Mouse (Mus musculus) adrenal gland, postnatal 4 days (tissue): ENCODE results near the gene Lrrtm1. TPM values are rescaled to one million over a fixed set of nuclear protein-coding genes. Genes with fewer than 3 reads are reported as not detected.

Experiments
- DNase-seq, 2 experiments: peaks; one replicate each; pipeline ENCODE4 v3.0.0; 2021 to 2022; ENCODE audit warnings: low spot score in 2 of 2, mixed read lengths in 2 of 2
- long read RNA-seq, 2 experiments: library from polyadenylated mRNA; stranded (forward); transcript quantifications; one replicate each; pipeline ENCODE4 v2.0.0; 2021
- total RNA-seq, 2 experiments: library from RNA; stranded (reverse); gene quantifications; 2 replicates each; pipeline ENCODE4 v1.2.3; 2021

The Lrrtm1 gene
- 1 to 10 TPM; 2.1 to 2.4 TPM for total RNA-seq
- long read RNA-seq, experiment 1, partial matches to known transcripts = 0 of 2 reads
- long read RNA-seq, experiment 1, other reads (novel, unspliced or antisense) = 1 of 2 reads
- long read RNA-seq, experiment 2, partial matches to known transcripts = 1 of 4 reads
- long read RNA-seq, experiment 2, other reads (novel, unspliced or antisense) = 0 of 4 reads

- DNase-seq = no peak
These were observed at the start of gene Lrrtm1 for GRCm38 (mm10) chr6:77242601-77243406. Gene Lrrtm1, plus strand, starts transcription at chr6:77242689.

- DNase-seq = no peak
These were observed 45.8 kb upstream of the Lrrtm1 start for GRCm38 (mm10) chr6:77196650-77197049.

GRCm38 (mm10) chr6:77199375-77199774 lies 43.1 kb upstream of the Lrrtm1 start:
- no peak for DNase-seq

- DNase-seq = no peak
These were observed 33.3 kb upstream of the Lrrtm1 start for GRCm38 (mm10) chr6:77209183-77209582.

- no peak for DNase-seq
These were observed 32.6 kb upstream of the Lrrtm1 start for GRCm38 (mm10) chr6:77209929-77210328.

GRCm38 (mm10) chr6:77213757-77214409 lies 28.6 kb upstream of the Lrrtm1 start:
- DNase-seq = no peak

- no peak for DNase-seq
These were observed 27.2 kb upstream of the Lrrtm1 start for GRCm38 (mm10) chr6:77215322-77215721.

- no peak for DNase-seq
These were observed 23.6 kb upstream of the Lrrtm1 start for GRCm38 (mm10) chr6:77218875-77219274.

GRCm38 (mm10) chr6:77220776-77221175 lies 21.7 kb upstream of the Lrrtm1 start:
- DNase-seq = no peak

- no peak for DNase-seq
These were observed 19.4 kb upstream of the Lrrtm1 start for GRCm38 (mm10) chr6:77222849-77223638.

- DNase-seq = no peak
These were observed 2.1 kb upstream of the Lrrtm1 start for GRCm38 (mm10) chr6:77240426-77240825.

- no peak for DNase-seq
These were observed 1.2 kb downstream of the Lrrtm1 start for GRCm38 (mm10) chr6:77243541-77244231.

GRCm38 (mm10) chr6:77253480-77253879 lies 11.0 kb downstream of the Lrrtm1 start:
- no peak for DNase-seq

GRCm38 (mm10) chr6:77256348-77256747 lies 13.9 kb downstream of the Lrrtm1 start:
- no peak for DNase-seq

GRCm38 (mm10) chr6:77257358-77258105 lies 15.0 kb downstream of the Lrrtm1 start:
- no peak for DNase-seq

- DNase-seq = no peak
These were observed 22.7 kb downstream of the Lrrtm1 start for GRCm38 (mm10) chr6:77265163-77265562.

- DNase-seq = no peak
These were observed 36.3 kb downstream of the Lrrtm1 start for GRCm38 (mm10) chr6:77278794-77279193.

- no peak for DNase-seq
These were observed 43.8 kb downstream of the Lrrtm1 start for GRCm38 (mm10) chr6:77286317-77286716.

GRCm38 (mm10) chr6:77288402-77288801 lies 45.9 kb downstream of the Lrrtm1 start:
- no peak for DNase-seq

GRCm38 (mm10) chr6:77291415-77291814 lies 48.9 kb downstream of the Lrrtm1 start:
- no peak for DNase-seq
